8 mouse cellular contexts compared by ENCODE assay signal in genomic region chr3:89092509-89093090, GRCm38 (mm10). TPM values are rescaled to one million over a fixed set of nuclear protein-coding genes. Genes with fewer than 3 reads are reported as not detected.
DNase-seq lines count a peak whose midpoint lies in the region; ATAC-seq and TF ChIP-seq lines count a peak whose summit lies in the region.

No protein-coding gene starts in this region.

- H3K79me2 ChIP-seq in heart, adult 2 months (replicated peaks; ENCODE audit: control insufficient read depth, insufficient read depth, low read length): no peaks in the 10 kb centered on the region
- H3K79me2 ChIP-seq in C2C12 (ENCODE audit: control insufficient read depth, insufficient read depth): no peaks in the 10 kb centered on the region

- no peak for TF ChIP-seq CTCF in heart, adult 2 months (IDR thresholded peaks at IDR 0.05)
- TF ChIP-seq CTCF in C2C12 (IDR thresholded peaks at IDR 0.05; ENCODE audit: control insufficient read depth, insufficient read depth, insufficient read length): no peak

- H3K27ac ChIP-seq in heart, adult 2 months: no peak overlapping the region
- peak overlapping the region; percentile 74 for H3K27ac ChIP-seq in forebrain, embryonic 16.5 days (ENCODE audit: low read length)
- H3K27ac ChIP-seq in liver, embryonic 13.5 days: no peak overlapping the region

- intact Hi-C loops in heart, adult 2 months (cut with DNase I): no loop called here
- intact Hi-C loops in heart, postnatal 25 days (cut with DNase I): loop anchor here (5.0 kb wide), 1 partner anchor 75 kb away; no protein-coding TSS in a partner anchor

- H3K9me3 ChIP-seq in forebrain, embryonic 16.5 days (ENCODE audit: control insufficient read depth, low read length): no peaks in the 10 kb centered on the region
- no peaks in the 10 kb centered on the region for H3K9me3 ChIP-seq in liver, embryonic 13.5 days (replicated peaks)

- WGBS in heart, adult 2 months: 36% methylated on average over 11 of the region's 11 CpGs
- 22% methylated on average over 11 of the region's 11 CpGs for WGBS in forebrain, embryonic 16.5 days
- 24% methylated on average over 11 of the region's 11 CpGs for WGBS in liver, embryonic 13.5 days (ENCODE audit: insufficient replicate concordance)

- peak overlapping the region; percentile 97 for H3K4me2 ChIP-seq in forebrain, embryonic 16.5 days (ENCODE audit: low read length)
- H3K4me2 ChIP-seq in liver, embryonic 13.5 days: peak overlapping the region; percentile 100

- H3ac ChIP-seq in C2C12 (ENCODE audit: control insufficient read depth, insufficient read length, low read depth): peak overlapping the region; percentile 62

- no peak for TF ChIP-seq EP300 in heart, adult 2 months (IDR thresholded peaks at IDR 0.05; ENCODE audit: insufficient read depth, low read depth, low read length)

- ATAC-seq in forebrain, embryonic 16.5 days: peak; percentile 19
- ATAC-seq in liver, embryonic 13.5 days (ENCODE audit: low read depth): no peak
- ATAC-seq in megakaryocyte-erythroid progenitor cell, adult 5-6 weeks (replicated peaks; ENCODE audit: low FRiP score, low TSS enrichment, poor library complexity, severe bottlenecking): no peak

- H3K4me3 ChIP-seq in heart, adult 2 months: peak overlapping the region; percentile 9; the same call in 1 of the 2 replicates
- peak overlapping the region; percentile 23 for H3K4me3 ChIP-seq in C2C12 (ENCODE audit: insufficient read depth, poor library complexity, severe bottlenecking)
- peak overlapping the region; percentile 62 for H3K4me3 ChIP-seq in forebrain, embryonic 16.5 days (replicated peaks; ENCODE audit: low read length)
- H3K4me3 ChIP-seq in liver, embryonic 13.5 days (replicated peaks): peak overlapping the region; percentile 26; the same call in 1 of the 2 replicates

- TF ChIP-seq POLR2A in heart, adult 2 months (IDR thresholded peaks at IDR 0.05; ENCODE audit: insufficient read depth, low read depth, low read length): no peak

- DNase-seq in heart, adult 2 months: peak in 1 of 2 experiments; percentile 28
- no peak for DNase-seq in heart, postnatal 25 days (ENCODE audit: low spot score)
- DNase-seq in liver, embryonic 13.5 days: no peak
- no peak for DNase-seq in urinary bladder, postnatal 10 days (ENCODE audit: low spot score)
- no peak for DNase-seq in urinary bladder, postnatal 36 days (ENCODE audit: low spot score in 2 of 2)

- peaks cover 3% of the 10 kb centered on the region for H3K4me1 ChIP-seq in heart, adult 2 months (ENCODE audit: control insufficient read depth, insufficient read depth, low read length)
- H3K4me1 ChIP-seq in forebrain, embryonic 16.5 days (replicated peaks; ENCODE audit: control insufficient read depth, insufficient read depth, low read length): peaks cover 22% of the 10 kb centered on the region
- peaks cover 70% of the 10 kb centered on the region for H3K4me1 ChIP-seq in liver, embryonic 13.5 days (replicated peaks)

- peak overlapping the region; percentile 34; the same call in 1 of the 2 replicates for H3K9ac ChIP-seq in heart, adult 2 months (ENCODE audit: low read depth, low read length)
- H3K9ac ChIP-seq in forebrain, embryonic 16.5 days (replicated peaks; ENCODE audit: low read depth, low read length): peak overlapping the region; percentile 71
- H3K9ac ChIP-seq in liver, embryonic 13.5 days: peak overlapping the region; percentile 47

- H3K79me3 ChIP-seq in C2C12 (ENCODE audit: low read depth): no peaks in the 10 kb centered on the region

- no peaks in the 10 kb centered on the region for H3K36me3 ChIP-seq in heart, adult 2 months (ENCODE audit: control insufficient read depth, insufficient read depth, low read length)
- peaks cover 34% of the 10 kb centered on the region for H3K36me3 ChIP-seq in C2C12 (ENCODE audit: control insufficient read depth, insufficient read depth)
- H3K36me3 ChIP-seq in forebrain, embryonic 16.5 days (ENCODE audit: control insufficient read depth, insufficient read depth): peaks cover 10% of the 10 kb centered on the region
- peaks cover 39% of the 10 kb centered on the region for H3K36me3 ChIP-seq in liver, embryonic 13.5 days

- H3K27me3 ChIP-seq in heart, adult 2 months (ENCODE audit: control insufficient read depth, insufficient read depth, low read length): no peaks in the 10 kb centered on the region
- no peaks in the 10 kb centered on the region for H3K27me3 ChIP-seq in C2C12 (ENCODE audit: control insufficient read depth, insufficient read depth, insufficient read length)
- no peaks in the 10 kb centered on the region for H3K27me3 ChIP-seq in forebrain, embryonic 16.5 days (replicated peaks; ENCODE audit: control insufficient read depth, insufficient read depth, low read length)
- H3K27me3 ChIP-seq in liver, embryonic 13.5 days: peaks cover 40% of the 10 kb centered on the region

TF ChIP-seq in C2C12, 6 proteins besides CTCF, POLR2A, EP300 and RAD21:
- TF ChIP-seq MYOG (IDR thresholded peaks at IDR 0.05; ENCODE audit: control insufficient read depth, extremely low read depth, insufficient read length) (no peak), CEBPB (IDR thresholded peaks at IDR 0.05; ENCODE audit: low read depth) (no peak), MYOD1 (IDR thresholded peaks at IDR 0.05; ENCODE audit: control insufficient read depth, insufficient read length, low read depth) (no peak), USF1 (IDR thresholded peaks at IDR 0.05; ENCODE audit: low read depth) (no peak), MAX (IDR thresholded peaks at IDR 0.05) (no peak), FOSL1 (IDR thresholded peaks at IDR 0.05; ENCODE audit: insufficient read depth, low read length, poor library complexity, severe bottlenecking) (no peak)

RNA-seq across cellular contexts. Expression of gene Rusc1, which starts 0.5 kb away (rescaled TPM):
- total RNA-seq in heart, adult 2 months (2021): 10 to 100 TPM; 26.4 to 30.9 TPM
- 38.8 and 50.4 TPM in 2 replicates for polyA plus RNA-seq in heart, adult 2 months (2012; rRNA removed)
- total RNA-seq in heart, postnatal 25 days (2021): 10 to 100 TPM; 20.0 to 22.5 TPM
- polyA plus RNA-seq in C2C12 (2012; fragmentation: generic; extraction: Trizol): 25.0 TPM
- polyA plus RNA-seq in forebrain, embryonic 16.5 days (2015; fragmentation: Nextera tagmentation; extraction: Ambion mirVana): 74.4 and 76.8 TPM in 2 replicates
- polyA plus RNA-seq in liver, embryonic 13.5 days (2015; fragmentation: Nextera tagmentation; extraction: Ambion mirVana): 5.5 and 5.9 TPM in 2 replicates
- 8.0 and 13.7 TPM in 2 replicates for total RNA-seq in megakaryocyte-erythroid progenitor cell, adult 5-6 weeks (2014; fragmentation: Nextera tagmentation)
- 5.8 and 8.9 TPM in 2 replicates for total RNA-seq in megakaryocyte-erythroid progenitor cell, adult 5-6 weeks (2017)

RNA-seq across cellular contexts. Expression of gene Gm43738, which starts 8.3 kb away (rescaled TPM):
- not detected for total RNA-seq in heart, adult 2 months (2021)
- not detected in 2 replicates for polyA plus RNA-seq in heart, adult 2 months (2012; rRNA removed)
- not detected for total RNA-seq in heart, postnatal 25 days (2021)
- 0.02 TPM for polyA plus RNA-seq in C2C12 (2012; fragmentation: generic; extraction: Trizol)
- not detected in 2 replicates for polyA plus RNA-seq in forebrain, embryonic 16.5 days (2015; fragmentation: Nextera tagmentation; extraction: Ambion mirVana)
- polyA plus RNA-seq in liver, embryonic 13.5 days (2015; fragmentation: Nextera tagmentation; extraction: Ambion mirVana): not detected in 2 replicates
- not detected in 2 replicates for total RNA-seq in megakaryocyte-erythroid progenitor cell, adult 5-6 weeks (2014; fragmentation: Nextera tagmentation)
- not detected in 2 replicates for total RNA-seq in megakaryocyte-erythroid progenitor cell, adult 5-6 weeks (2017)

RNA-seq across cellular contexts. Expression of gene Fdps, which starts 9.2 kb away (rescaled TPM):
- total RNA-seq in heart, adult 2 months (2021): 10 to 100 TPM; 20.8 to 21.1 TPM
- 22.5 and 29.6 TPM in 2 replicates for polyA plus RNA-seq in heart, adult 2 months (2012; rRNA removed)
- 10 to 100 TPM; 20.7 to 22.3 TPM for total RNA-seq in heart, postnatal 25 days (2021)
- polyA plus RNA-seq in C2C12 (2012; fragmentation: generic; extraction: Trizol): 384 TPM
- 380 and 438 TPM in 2 replicates for polyA plus RNA-seq in forebrain, embryonic 16.5 days (2015; fragmentation: Nextera tagmentation; extraction: Ambion mirVana)
- 274 and 295 TPM in 2 replicates for polyA plus RNA-seq in liver, embryonic 13.5 days (2015; fragmentation: Nextera tagmentation; extraction: Ambion mirVana)
- total RNA-seq in megakaryocyte-erythroid progenitor cell, adult 5-6 weeks (2014; fragmentation: Nextera tagmentation): 53.1 and 60.3 TPM in 2 replicates
- 102 and 125 TPM in 2 replicates for total RNA-seq in megakaryocyte-erythroid progenitor cell, adult 5-6 weeks (2017)

RNA-seq across cellular contexts. Expression of gene Pklr, which starts 43.3 kb away (rescaled TPM):
- not detected for total RNA-seq in heart, adult 2 months (2021)
- 0.06 TPM in 1 of 2 replicates, not detected in the other for polyA plus RNA-seq in heart, adult 2 months (2012; rRNA removed)
- not detected for total RNA-seq in heart, postnatal 25 days (2021)
- not detected for polyA plus RNA-seq in C2C12 (2012; fragmentation: generic; extraction: Trizol)
- 0.13 TPM in 1 of 2 replicates, not detected in the other for polyA plus RNA-seq in forebrain, embryonic 16.5 days (2015; fragmentation: Nextera tagmentation; extraction: Ambion mirVana)
- 133 and 136 TPM in 2 replicates for polyA plus RNA-seq in liver, embryonic 13.5 days (2015; fragmentation: Nextera tagmentation; extraction: Ambion mirVana)
- total RNA-seq in megakaryocyte-erythroid progenitor cell, adult 5-6 weeks (2014; fragmentation: Nextera tagmentation): 213 and 235 TPM in 2 replicates
- total RNA-seq in megakaryocyte-erythroid progenitor cell, adult 5-6 weeks (2017): 157 and 170 TPM in 2 replicates

Comparison
In these comparisons a context has a peak if more than half of its experiments do, and no peak if none do; other contexts are left out.
1. H3K4me3 ChIP-seq: peak in every context shown above with its lines; median percentile 62 in forebrain, embryonic 16.5 days; 26 in liver, embryonic 13.5 days; 23 in C2C12; 9 in heart, adult 2 months.